Mouse (Mus musculus) olfactory bulb, adult 2 months (tissue): ENCODE results near the gene Mtg1.

Source experiments
- CTCF ChIP-seq: fragments of 200-500 bp; IDR thresholded peaks from 2 replicates; pipeline ENCODE4 v1.5.1; 2012; ENCODE audit warnings: low read depth, mild to moderate bottlenecking, low read length, moderate library complexity; ENCODE audit not compliant: insufficient read depth
- POLR2A ChIP-seq: fragments of 200-500 bp; IDR thresholded peaks from 2 replicates; pipeline ENCODE4 v1.6.1; 2012; ENCODE audit warnings: mild to moderate bottlenecking, low read depth, low read length, moderate library complexity; ENCODE audit not compliant: insufficient read depth

- TF ChIP-seq CTCF (no peak), POLR2A (no peak)
These were observed 38.9 kb upstream of the Mtg1 start for GRCm38 (mm10) chr7:140098466-140098865.
